Mouse (Mus musculus) cerebellum, postnatal 14 days (tissue): Measurements from ENCODE around the gene Vmn2r39.
"Not testable (repeated sequence)": the region's sequence is repeated elsewhere in the genome, so short reads cannot be mapped to it uniquely, and the experiment has no call there.

Experiments
- DNase-seq, 2 experiments: peaks; one replicate each; pipeline ENCODE4 v3.0.0; 2021; ENCODE audit warnings: mixed read lengths in 2 of 2

Vmn2r39 gene

GRCm38 (mm10) chr7:9030698-9031097 lies at the start of gene Vmn2r39:
Gene Vmn2r39, minus strand, starts transcription at chr7:9030798.
- DNase-seq = not testable (repeated sequence)

GRCm38 (mm10) chr7:9065353-9065752 lies 34.8 kb upstream of the Vmn2r39 start:
- DNase-seq = not testable (repeated sequence)
